Mouse (Mus musculus) liver, embryonic 15.5 days (tissue): Measurements from ENCODE around the gene Scaper. TPM values are rescaled to one million over a fixed set of nuclear protein-coding genes. Genes with fewer than 3 reads are reported as not detected.

Experiments used
- ATAC-seq: fragments of 200-750 bp; cut with Nextera tagmentation; 2 replicates; pipeline ENCODE4 v1.8.0; 2017; ENCODE audit warnings: moderate number of reproducible peaks, mild to moderate bottlenecking, moderate library complexity; ENCODE audit not compliant: insufficient read depth
- H3K27ac ChIP-seq: fragments of 300-500 bp; sonication (generic); replicated peaks from 2 replicates; pipeline ENCODE4 v1.5.1; 2015; ENCODE audit warnings: mild to moderate bottlenecking, inconsistent platforms
- H3K27me3 ChIP-seq: fragments of 300-500 bp; sonication (generic); 2 replicates; pipeline ENCODE4 v1.6.1; 2015; ENCODE audit warnings: mild to moderate bottlenecking, inconsistent platforms
- H3K36me3 ChIP-seq: fragments of 300-500 bp; sonication (generic); replicated peaks from 2 replicates; pipeline ENCODE4 v1.6.1; 2015; ENCODE audit warnings: moderate library complexity, mild to moderate bottlenecking, inconsistent platforms
- H3K4me1 ChIP-seq: fragments of 300-500 bp; sonication (generic); replicated peaks from 2 replicates; pipeline ENCODE4 v1.6.1; 2015; ENCODE audit warnings: inconsistent platforms
- H3K4me2 ChIP-seq: fragments of 300-500 bp; sonication (generic); 2 replicates; pipeline ENCODE4 v1.6.1; 2015; ENCODE audit warnings: moderate library complexity, mild to moderate bottlenecking, inconsistent platforms
- H3K4me3 ChIP-seq: fragments of 300-500 bp; sonication (generic); replicated peaks from 2 replicates; pipeline ENCODE4 v1.5.1; 2015; ENCODE audit warnings: mild to moderate bottlenecking, inconsistent platforms
- H3K9ac ChIP-seq: fragments of 300-500 bp; sonication (generic); 2 replicates; pipeline ENCODE4 v1.6.1; 2015; ENCODE audit warnings: moderate library complexity, mild to moderate bottlenecking, inconsistent platforms
- H3K9me3 ChIP-seq: fragments of 300-500 bp; sonication (generic); replicated peaks from 2 replicates; pipeline ENCODE4 v1.6.1; 2016; ENCODE audit warnings: inconsistent platforms
- WGBS: fragments of 180-500 bp; shearing (Covaris S2); methylation state at CpG from one replicate; pipeline ENCODE4 v1.1.7; 2015; ENCODE audit warnings: mixed read lengths; ENCODE audit not compliant: insufficient replicate concordance; 5-methylcytosine and 5-hydroxymethylcytosine counted together
- polyA plus RNA-seq: library from polyadenylated mRNA; unstranded; fragments of >200 nt; fragmentation: Nextera tagmentation; extraction: Ambion mirVana; gene quantifications from 2 replicates; pipeline ENCODE4 v1.2.1, GENCODE M21; 2015

Gene Scaper
- polyA plus RNA-seq, 1 experiment from 2014 or later: 2.0 TPM

- peak; percentile 47; the same call in 1 of the 2 replicates for ATAC-seq
Measured at GRCm38 (mm10) chr9:55546176-55547010, 391.5 kb downstream of the Scaper start.

GRCm38 (mm10) chr9:55545556-55546175 lies 392.3 kb downstream of the Scaper start:
- H3K9me3 ChIP-seq: peaks cover 6% of the 10 kb centered on the region
- H3K36me3 ChIP-seq: no peaks in the 10 kb centered on the region
- peak overlapping the region; percentile 52 for H3K4me2 ChIP-seq
- no peak overlapping the region for H3K27ac ChIP-seq
- H3K4me3 ChIP-seq: peak overlapping the region; percentile 38
- peaks cover 95% of the 10 kb centered on the region for H3K27me3 ChIP-seq
- 9% methylated on average over 41 of the region's 41 CpGs for WGBS
- peaks cover 44% of the 10 kb centered on the region for H3K4me1 ChIP-seq
- no peak for ATAC-seq
- H3K9ac ChIP-seq: no peak overlapping the region

More at GRCm38 (mm10) chr9:55546176-55547010, 391.5 kb downstream of the Scaper start:
- H3K9me3 ChIP-seq: peaks cover 6% of the 10 kb centered on the region
- H3K27me3 ChIP-seq: peaks cover 89% of the 10 kb centered on the region
- peak overlapping the region; percentile 52 for H3K4me2 ChIP-seq
- WGBS: 3% methylated on average over 62 of the region's 63 CpGs
- no peaks in the 10 kb centered on the region for H3K36me3 ChIP-seq
- no peak overlapping the region for H3K27ac ChIP-seq
- H3K9ac ChIP-seq: no peak overlapping the region
- H3K4me3 ChIP-seq: peak overlapping the region; percentile 38
- H3K4me1 ChIP-seq: peaks cover 38% of the 10 kb centered on the region

GRCm38 (mm10) chr9:55544861-55545555 lies 392.9 kb downstream of the Scaper start:
- H3K4me3 ChIP-seq: 0 out of 2 replicates have a peak overlapping the region, but pooled peaks have one; percentile 38
- peak overlapping the region; percentile 19 for H3K4me2 ChIP-seq
- H3K27ac ChIP-seq: no peak overlapping the region
- no peaks in the 10 kb centered on the region for H3K36me3 ChIP-seq
- peaks cover 44% of the 10 kb centered on the region for H3K4me1 ChIP-seq
- H3K27me3 ChIP-seq: peaks cover 100% of the 10 kb centered on the region
- H3K9me3 ChIP-seq: peaks cover 6% of the 10 kb centered on the region
- ATAC-seq: no peak
- H3K9ac ChIP-seq: no peak overlapping the region
- WGBS: 4% methylated on average over 30 of the region's 30 CpGs

DNA sequence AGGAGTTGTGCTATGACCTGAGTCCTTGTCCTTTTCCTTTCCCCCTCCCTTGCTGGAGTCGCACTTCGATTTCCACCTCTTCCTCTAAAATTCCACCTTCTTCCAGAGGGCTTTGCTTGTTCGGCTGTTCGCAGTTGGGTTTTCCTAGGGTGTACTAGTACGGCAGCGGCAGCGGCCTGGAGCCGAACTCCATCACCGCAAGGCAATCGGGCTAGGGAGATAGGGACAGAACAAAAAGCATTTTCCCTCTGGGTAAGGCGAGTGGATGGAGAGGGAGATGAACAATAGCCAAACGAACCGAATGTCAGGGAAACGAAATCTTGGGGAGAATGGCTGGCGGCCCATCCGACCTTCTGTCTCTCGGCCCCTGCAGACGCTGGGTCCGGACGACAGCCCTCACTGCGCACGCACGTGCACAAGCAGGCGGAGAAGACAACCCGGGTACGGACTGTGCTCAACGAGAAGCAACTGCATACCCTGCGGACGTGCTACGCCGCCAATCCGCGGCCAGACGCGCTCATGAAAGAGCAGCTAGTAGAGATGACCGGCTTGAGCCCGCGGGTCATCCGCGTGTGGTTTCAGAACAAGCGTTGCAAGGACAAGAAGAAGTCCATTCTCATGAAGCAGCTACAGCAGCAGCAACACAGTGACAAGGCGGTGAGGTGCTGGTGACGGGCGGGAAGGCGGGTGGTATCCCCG lies 394.1 kb downstream of the Scaper start:
- 0 out of 2 replicates have a peak overlapping the region, but pooled peaks have one; percentile 7 for H3K4me3 ChIP-seq
- H3K9me3 ChIP-seq: peaks cover 6% of the 10 kb centered on the region
- H3K9ac ChIP-seq: no peak overlapping the region
- no peaks in the 10 kb centered on the region for H3K36me3 ChIP-seq
- peaks cover 44% of the 10 kb centered on the region for H3K4me1 ChIP-seq
- ATAC-seq: no peak
- H3K4me2 ChIP-seq: peak overlapping the region; percentile 16; the same call in 1 of the 2 replicates
- no peak overlapping the region for H3K27ac ChIP-seq
- peaks cover 100% of the 10 kb centered on the region for H3K27me3 ChIP-seq
- 2% methylated on average over 46 of the region's 46 CpGs for WGBS

DNA sequence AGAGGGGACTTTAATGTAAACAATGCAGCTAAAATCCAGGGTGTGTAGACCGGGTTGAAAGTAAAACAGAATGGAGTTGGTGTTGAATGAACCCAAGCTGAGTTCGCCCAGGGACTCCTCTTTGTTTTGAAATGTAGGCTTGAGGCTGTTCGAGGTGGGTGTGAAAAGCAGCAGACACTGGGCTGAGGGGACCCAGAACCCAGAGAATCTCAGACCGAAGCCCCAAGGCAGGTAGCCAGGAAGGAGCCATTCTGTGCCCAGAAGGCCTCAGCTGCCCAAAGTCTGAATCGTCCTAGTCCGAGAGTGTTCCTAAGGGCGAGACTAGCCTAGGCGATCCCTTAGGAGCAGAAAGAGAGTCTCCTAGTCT lies 394.6 kb downstream of the Scaper start:
- H3K4me3 ChIP-seq: no peak overlapping the region
- peaks cover 100% of the 10 kb centered on the region for H3K27me3 ChIP-seq
- H3K9ac ChIP-seq: no peak overlapping the region
- no peak overlapping the region for H3K4me2 ChIP-seq
- no peak for ATAC-seq
- H3K27ac ChIP-seq: no peak overlapping the region
- H3K36me3 ChIP-seq: no peaks in the 10 kb centered on the region
- H3K9me3 ChIP-seq: peaks cover 6% of the 10 kb centered on the region
- H3K4me1 ChIP-seq: peaks cover 44% of the 10 kb centered on the region
- 12% methylated on average over 8 of the region's 8 CpGs for WGBS

DNA sequence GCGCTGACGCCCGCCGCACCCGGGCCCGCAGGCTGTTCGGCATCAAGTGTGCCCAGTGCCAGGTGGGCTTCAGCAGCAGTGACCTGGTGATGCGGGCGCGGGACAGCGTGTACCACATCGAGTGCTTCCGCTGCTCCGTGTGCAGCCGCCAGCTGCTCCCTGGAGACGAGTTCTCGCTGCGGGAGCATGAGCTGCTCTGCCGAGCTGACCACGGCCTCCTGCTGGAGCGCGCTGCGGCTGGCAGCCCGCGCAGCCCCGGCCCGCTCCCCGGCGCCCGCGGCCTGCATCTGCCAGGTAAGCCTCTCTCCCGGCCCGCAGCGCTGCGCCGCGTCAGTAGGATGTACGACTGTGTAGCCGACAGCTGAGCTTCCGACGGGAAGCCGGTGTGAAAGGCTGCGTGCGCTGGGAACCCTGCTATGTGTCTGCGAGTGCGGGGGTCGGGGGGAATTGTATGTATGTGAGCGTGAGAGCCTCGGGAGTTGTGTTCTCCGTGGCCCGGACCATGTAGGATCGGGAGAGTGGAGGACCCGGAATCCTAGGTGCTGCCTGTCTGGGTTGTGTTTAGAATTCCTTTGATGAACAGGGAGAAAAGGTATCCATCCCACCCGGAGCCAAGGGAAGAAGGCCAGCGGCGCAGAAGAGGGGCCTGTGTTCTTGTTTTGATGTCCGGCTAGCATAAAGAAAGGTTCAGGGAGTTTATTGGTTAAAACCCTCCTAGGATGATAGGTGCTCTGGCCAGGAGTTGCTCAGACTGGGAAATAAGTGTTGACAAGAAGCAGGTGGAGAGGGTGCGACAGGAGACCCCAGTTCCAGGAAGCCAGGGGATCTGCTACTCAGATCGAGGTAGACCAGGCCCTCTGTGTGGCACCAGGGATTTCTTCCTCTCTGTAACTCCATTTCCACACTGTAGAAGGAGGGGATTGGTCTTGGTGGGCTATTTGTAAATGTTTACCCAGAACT lies 395.3 kb downstream of the Scaper start:
- 2% methylated on average over 59 of the region's 59 CpGs for WGBS
- peak overlapping the region; percentile 28; the same call in 1 of the 2 replicates for H3K4me3 ChIP-seq
- no peak overlapping the region for H3K9ac ChIP-seq
- H3K27ac ChIP-seq: no peak overlapping the region
- H3K9me3 ChIP-seq: peaks cover 6% of the 10 kb centered on the region
- no peak for ATAC-seq
- peak overlapping the region; percentile 63 for H3K4me2 ChIP-seq
- peaks cover 100% of the 10 kb centered on the region for H3K27me3 ChIP-seq
- H3K36me3 ChIP-seq: no peaks in the 10 kb centered on the region
- peaks cover 44% of the 10 kb centered on the region for H3K4me1 ChIP-seq

GRCm38 (mm10) chr9:55541681-55542365 lies 396.1 kb downstream of the Scaper start:
- no peak overlapping the region for H3K27ac ChIP-seq
- no peak for ATAC-seq
- no peak overlapping the region for H3K9ac ChIP-seq
- no peaks in the 10 kb centered on the region for H3K36me3 ChIP-seq
- peaks cover 100% of the 10 kb centered on the region for H3K27me3 ChIP-seq
- peak overlapping the region; percentile 28 for H3K4me3 ChIP-seq
- peaks cover 44% of the 10 kb centered on the region for H3K4me1 ChIP-seq
- under 1% methylated on average over 59 of the region's 59 CpGs for WGBS
- H3K9me3 ChIP-seq: peaks cover 6% of the 10 kb centered on the region
- H3K4me2 ChIP-seq: peak overlapping the region; percentile 63

GRCm38 (mm10) chr9:55540888-55541287 lies 397.0 kb downstream of the Scaper start:
- ATAC-seq: no peak
- peaks cover 35% of the 10 kb centered on the region for H3K4me1 ChIP-seq
- H3K9ac ChIP-seq: no peak overlapping the region
- H3K36me3 ChIP-seq: no peaks in the 10 kb centered on the region
- no peak overlapping the region for H3K27ac ChIP-seq
- peaks cover under 1% of the 10 kb centered on the region; the same call in 1 of the 2 replicates for H3K9me3 ChIP-seq
- peak overlapping the region; percentile 63 for H3K4me2 ChIP-seq
- H3K4me3 ChIP-seq: peak overlapping the region; percentile 42
- peaks cover 96% of the 10 kb centered on the region for H3K27me3 ChIP-seq
- WGBS: under 1% methylated on average over 28 of the region's 28 CpGs

DNA sequence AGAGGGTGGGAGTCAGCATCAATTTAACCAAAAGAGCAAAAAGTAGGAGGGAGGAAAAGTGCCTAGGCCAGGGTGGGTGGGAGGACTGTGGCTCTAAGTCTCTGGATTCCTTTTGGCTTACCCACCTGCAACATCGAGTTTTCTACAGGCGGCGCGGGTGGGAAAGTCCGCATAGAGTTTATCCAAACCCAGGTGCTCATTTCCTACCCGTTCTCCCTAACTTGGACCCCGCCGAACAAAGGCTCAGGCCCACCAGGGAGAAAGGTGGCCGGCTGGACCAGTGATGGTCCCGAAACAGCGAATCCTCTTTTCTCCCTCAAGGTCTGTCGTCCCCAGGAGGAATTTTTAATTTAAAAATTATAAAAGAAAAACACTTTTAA lies 397.5 kb downstream of the Scaper start:
- peaks cover 91% of the 10 kb centered on the region for H3K27me3 ChIP-seq
- H3K36me3 ChIP-seq: no peaks in the 10 kb centered on the region
- no peak for ATAC-seq
- H3K9ac ChIP-seq: no peak overlapping the region
- 1% methylated on average over 12 of the region's 12 CpGs for WGBS
- H3K4me1 ChIP-seq: peaks cover 31% of the 10 kb centered on the region
- no peaks in the 10 kb centered on the region for H3K9me3 ChIP-seq
- peak overlapping the region; percentile 42; the same call in 1 of the 2 replicates for H3K4me3 ChIP-seq
- H3K4me2 ChIP-seq: peak overlapping the region; percentile 63
- H3K27ac ChIP-seq: no peak overlapping the region
